Mouse (Mus musculus) lung, postnatal 25 days (tissue): ENCODE results near the gene Gm43638.
"Not testable (repeated sequence)": the region's sequence is repeated elsewhere in the genome, so short reads cannot be mapped to it uniquely, and the experiment has no call there.

Experiments
- DNase-seq: peaks from one replicate; pipeline ENCODE4 v3.0.0; 2022; ENCODE audit warnings: low spot score

Gm43638 gene

GRCm38 (mm10) chr5:87486706-87487105, at the start of gene Gm43638:
Gm43638 (minus strand) TSS chr5:87486806.
- not testable (repeated sequence) for DNase-seq

DNA sequence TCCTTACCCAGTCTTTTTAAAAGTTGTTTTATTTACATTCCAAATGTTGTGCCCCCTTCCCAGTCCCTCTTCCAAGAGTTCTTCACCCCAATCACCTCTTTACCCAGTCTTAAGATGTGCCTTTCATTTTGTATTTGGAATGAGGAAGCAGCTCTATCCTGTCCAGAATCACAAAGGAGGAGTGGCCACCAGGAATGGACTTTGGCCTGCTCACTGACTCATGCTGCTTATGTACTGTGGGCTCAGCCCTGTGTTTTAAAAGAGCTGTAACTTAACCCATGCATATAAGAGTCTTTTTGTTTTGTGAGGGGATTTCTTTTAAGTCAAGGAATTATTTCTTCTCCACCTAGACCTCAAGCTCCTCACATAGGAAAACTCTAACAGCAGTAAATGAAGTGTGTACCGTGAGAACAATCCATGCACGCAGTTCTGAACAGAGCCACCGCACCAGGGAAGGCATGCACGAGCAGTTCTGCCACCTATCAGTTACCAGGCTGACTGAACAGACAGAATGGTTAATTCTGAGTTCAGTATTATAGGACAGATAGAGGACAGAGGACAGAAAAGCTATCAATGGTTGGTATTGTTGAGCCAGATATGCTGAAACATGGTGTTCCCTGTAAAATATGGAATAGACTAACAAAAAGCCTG, 49.5 kb upstream of the Gm43638 start:
- no peak for DNase-seq

- DNase-seq, result no peak
These were observed 45.7 kb upstream of the Gm43638 start for GRCm38 (mm10) chr5:87532288-87532687.

DNA sequence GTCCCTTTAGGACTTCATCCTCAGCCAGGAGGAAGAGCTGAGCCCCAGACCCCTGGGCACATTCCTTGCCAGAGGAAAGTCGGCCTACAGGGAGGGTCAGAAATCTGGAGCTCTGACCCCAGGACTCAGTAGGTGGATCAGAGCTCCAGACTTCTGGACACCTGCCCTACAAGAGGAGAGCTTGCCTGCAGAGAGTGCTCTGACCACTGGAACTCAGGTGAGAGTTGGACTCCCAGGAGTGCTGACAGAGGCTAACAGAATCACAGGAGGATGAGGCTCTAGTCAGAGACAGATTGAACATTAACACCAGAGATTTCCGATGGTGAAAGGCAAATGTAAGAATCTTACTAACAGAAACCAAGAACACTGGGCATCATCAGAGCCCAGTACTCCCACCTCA, 37.0 kb upstream of the Gm43638 start:
- DNase-seq, result not testable (repeated sequence)

- no peak for DNase-seq
These were observed 19.3 kb upstream of the Gm43638 start for GRCm38 (mm10) chr5:87505776-87506458.

DNA sequence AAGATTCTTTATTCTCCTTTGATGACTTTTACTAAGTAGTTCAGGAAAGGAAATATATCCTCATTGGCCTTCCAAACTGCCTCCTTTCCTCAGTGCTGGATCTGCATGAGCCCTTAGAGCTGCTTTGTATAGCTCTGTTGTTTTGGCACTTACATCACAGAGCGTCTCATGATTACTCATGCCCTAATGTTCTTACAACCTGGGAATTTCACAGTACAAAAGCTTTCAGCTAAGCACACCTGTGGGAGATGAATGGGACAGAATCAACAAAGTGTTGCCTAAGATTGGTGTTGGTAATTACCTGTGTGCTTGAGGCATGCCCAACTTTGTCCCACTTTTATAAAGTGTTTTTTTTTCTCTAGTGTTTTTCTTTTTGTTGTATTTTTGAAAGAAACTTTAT, 16.1 kb upstream of the Gm43638 start:
- DNase-seq, result peak; percentile 3

DNA sequence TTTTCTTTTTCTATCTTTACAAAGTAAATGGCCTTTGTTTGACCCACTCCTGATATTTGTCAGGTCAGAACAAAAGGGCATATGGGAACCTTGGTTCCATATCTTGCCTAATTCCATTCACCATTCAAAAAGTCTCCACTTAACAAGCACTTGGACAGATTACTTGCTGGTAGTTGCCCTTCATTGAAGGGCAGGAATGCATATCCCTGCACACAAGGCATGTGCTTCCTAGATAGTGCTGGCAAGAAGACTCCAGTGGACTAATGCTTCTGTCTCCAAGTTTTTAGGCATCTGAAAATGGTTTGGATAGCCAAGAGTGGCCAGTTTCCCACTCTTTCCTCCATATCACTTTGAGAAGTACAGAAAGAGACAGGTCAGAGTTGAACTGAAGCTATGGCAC, 12.7 kb upstream of the Gm43638 start:
- no peak for DNase-seq

DNA sequence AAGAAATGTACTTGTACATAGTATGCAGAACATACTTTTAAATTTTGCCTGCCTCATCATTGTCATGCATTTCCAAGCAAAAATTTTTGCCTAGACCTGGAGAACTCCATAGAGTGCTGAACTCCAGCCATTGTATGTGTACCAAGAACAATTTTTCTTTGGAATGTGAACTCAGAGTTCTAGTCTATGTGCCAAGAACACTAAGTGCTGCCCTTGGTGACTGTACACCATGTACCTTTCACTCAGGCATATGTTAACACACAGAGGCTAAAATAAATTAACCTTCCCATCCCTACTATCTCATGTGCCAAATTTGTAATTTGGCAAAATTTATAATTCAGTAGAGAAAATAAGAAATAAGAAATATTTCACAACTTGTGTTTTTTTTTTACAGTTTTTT, 12.3 kb upstream of the Gm43638 start:
- DNase-seq, result no peak

GRCm38 (mm10) chr5:87490771-87491170, 4.2 kb upstream of the Gm43638 start, which contains the start of gene Ugt2a1:
Ugt2a1 (minus strand) TSS chr5:87490871.
- no peak for DNase-seq

- DNase-seq, result no peak
These were observed 4.4 kb downstream of the Gm43638 start, which contains the start of gene Ugt2a2 for GRCm38 (mm10) chr5:87482160-87482559. Ugt2a2 (minus strand) TSS chr5:87482260.

DNA sequence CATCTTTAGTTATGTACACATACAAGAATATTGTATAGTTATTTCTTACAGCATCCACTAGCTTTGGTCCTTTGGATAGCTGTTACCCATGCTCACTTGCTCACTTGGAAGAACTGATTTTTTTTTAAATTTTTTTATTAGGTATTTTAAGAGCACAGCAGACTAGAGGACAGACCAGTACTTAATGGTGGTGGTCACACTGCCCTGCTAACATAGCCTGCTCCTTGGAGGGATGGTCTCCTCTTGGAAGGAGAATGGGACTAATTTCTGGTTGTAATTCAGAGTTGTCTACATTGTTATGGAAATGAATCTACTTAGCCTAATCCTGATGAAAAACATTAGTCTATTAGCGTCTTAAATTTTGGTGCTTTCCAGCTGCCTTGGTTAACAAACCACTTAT, 27.8 kb downstream of the Gm43638 start:
- DNase-seq, result no peak

- no peak for DNase-seq
These were observed 28.9 kb downstream of the Gm43638 start for GRCm38 (mm10) chr5:87457701-87458100.

GRCm38 (mm10) chr5:87456216-87456850, 30.3 kb downstream of the Gm43638 start:
- DNase-seq, result no peak

DNA sequence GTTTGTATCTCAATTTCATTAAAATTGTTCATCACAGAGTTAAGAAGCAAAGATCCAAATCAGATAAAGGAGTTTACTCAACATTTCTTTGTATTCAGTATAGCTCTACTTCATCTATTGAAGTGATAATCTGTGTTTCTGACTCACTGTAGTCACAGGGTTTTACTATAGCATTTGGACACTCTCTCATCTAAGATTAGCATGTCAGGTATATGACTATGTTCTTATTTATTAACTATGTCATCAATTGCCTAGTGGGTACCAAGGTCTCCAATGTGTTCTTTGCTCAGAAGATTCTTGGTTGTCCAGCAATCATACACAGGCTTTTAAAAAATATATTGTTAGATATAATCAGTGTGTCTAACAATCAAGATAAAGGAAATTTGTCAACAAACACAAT, 31.1 kb downstream of the Gm43638 start:
- no peak for DNase-seq

- not testable (repeated sequence) for DNase-seq
These were observed 34.1 kb downstream of the Gm43638 start for GRCm38 (mm10) chr5:87452514-87452913.

GRCm38 (mm10) chr5:87436264-87436663, 50.3 kb downstream of the Gm43638 start:
- peak; percentile 2 for DNase-seq

DNA sequence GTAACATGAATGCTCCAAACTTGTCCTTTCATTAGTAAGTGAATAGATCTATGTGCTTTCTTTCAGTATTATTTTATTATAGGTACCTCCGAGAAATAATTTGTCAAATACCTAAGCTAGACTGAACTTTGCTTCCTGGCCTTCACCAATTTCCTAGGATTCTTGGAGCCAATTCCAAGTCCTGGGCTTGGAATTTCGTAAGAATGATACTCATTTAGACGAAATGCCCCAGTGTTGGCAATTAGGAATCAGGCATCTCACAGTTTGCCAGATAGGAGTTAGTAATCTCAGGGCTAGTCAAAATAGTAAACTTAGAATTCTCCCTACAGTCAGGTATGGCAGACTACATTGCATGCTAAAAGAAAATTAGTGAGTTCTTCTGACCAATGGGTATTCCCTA, 60.9 kb downstream of the Gm43638 start:
- DNase-seq, result no peak

GRCm38 (mm10) chr5:87424041-87424440, 62.6 kb downstream of the Gm43638 start, which contains the start of gene Ugt2b38:
Ugt2b38 (minus strand) TSS chr5:87424203.
- not testable (repeated sequence) for DNase-seq
